Mouse (Mus musculus) inflammation-experienced regulatory T-cells, adult 6 months (primary cell): ENCODE results near the gene Sod1. TPM values are rescaled to one million over a fixed set of nuclear protein-coding genes. Genes with fewer than 3 reads are reported as not detected.
"Not testable (repeated sequence)": the region's sequence is repeated elsewhere in the genome, so short reads cannot be mapped to it uniquely, and the experiment has no call there.

Experiments used
- ATAC-seq: one replicate; pipeline ENCODE4 v1.8.0; 2017
- polyA plus RNA-seq, 3 experiments: library from polyadenylated mRNA; unstranded; fragments of 100-300 nt; shearing (Covaris generic); gene quantifications; one replicate each; pipeline ENCODE4 v1.2.1; 2017

The Sod1 gene
- polyA plus RNA-seq, 3 experiments from 2014 or later: 1,261 to 1,407 (median 1,324) TPM

- ATAC-seq: no peak
These were observed 6.8 kb upstream of the Sod1 start for GRCm38 (mm10) chr16:90213477-90214339.

- no peak for ATAC-seq
These were observed 5.6 kb upstream of the Sod1 start for GRCm38 (mm10) chr16:90214731-90215565.

- ATAC-seq: not testable (repeated sequence)
These were observed 4.7 kb upstream of the Sod1 start for GRCm38 (mm10) chr16:90215879-90216278.

- ATAC-seq: no peak
These were observed 4.1 kb upstream of the Sod1 start for GRCm38 (mm10) chr16:90216414-90216813.

- no peak for ATAC-seq
These were observed 3.2 kb upstream of the Sod1 start for GRCm38 (mm10) chr16:90217356-90217755.

GRCm38 (mm10) chr16:90217926-90218325 is 2.6 kb upstream of the Sod1 start:
- no peak for ATAC-seq

- not testable (repeated sequence) for ATAC-seq
These were observed 1.1 kb upstream of the Sod1 start for GRCm38 (mm10) chr16:90219445-90219844.

- ATAC-seq: peak; percentile 46
These were observed 408 bp downstream of the Sod1 start for GRCm38 (mm10) chr16:90220892-90221431.

- peak; percentile 9 for ATAC-seq
These were observed 1.0 kb downstream of the Sod1 start for GRCm38 (mm10) chr16:90221441-90222070.

GRCm38 (mm10) chr16:90229897-90230296 is 9.3 kb downstream of the Sod1 start:
- ATAC-seq: no peak

- no peak for ATAC-seq
These were observed 10.7 kb downstream of the Sod1 start for GRCm38 (mm10) chr16:90231302-90231701.

GRCm38 (mm10) chr16:90233702-90234101 is 13.1 kb downstream of the Sod1 start:
- ATAC-seq: no peak

- ATAC-seq: no peak
These were observed 14.1 kb downstream of the Sod1 start for GRCm38 (mm10) chr16:90234617-90235016.

- no peak for ATAC-seq
These were observed 14.6 kb downstream of the Sod1 start for GRCm38 (mm10) chr16:90235188-90235587.

GRCm38 (mm10) chr16:90239128-90239746 is 18.7 kb downstream of the Sod1 start:
- no peak for ATAC-seq

- no peak for ATAC-seq
These were observed 21.3 kb downstream of the Sod1 start for GRCm38 (mm10) chr16:90241875-90242274.

- ATAC-seq: no peak
These were observed 22.1 kb downstream of the Sod1 start for GRCm38 (mm10) chr16:90242426-90243304.

- ATAC-seq: no peak
These were observed 29.5 kb downstream of the Sod1 start for GRCm38 (mm10) chr16:90250099-90250498.

- ATAC-seq: not testable (repeated sequence)
These were observed 30.7 kb downstream of the Sod1 start for GRCm38 (mm10) chr16:90251256-90251655.

GRCm38 (mm10) chr16:90252521-90252920 is 32.0 kb downstream of the Sod1 start:
- no peak for ATAC-seq

GRCm38 (mm10) chr16:90258950-90259349 is 38.4 kb downstream of the Sod1 start:
- no peak for ATAC-seq
